Mouse (Mus musculus): ENCODE measurements around the gene Ssr3. TPM values are rescaled to one million over a fixed set of nuclear protein-coding genes. Genes with fewer than 3 reads are reported as not detected.

Ssr3 gene
- total and polyA plus RNA-seq, 3 experiments, result 64.8 to 120 (median 111) TPM

GRCm38 (mm10) chr3:65358841-65359240 is 33.6 kb downstream of the Ssr3 start:
- no peak for TF ChIP-seq EP300 (IDR thresholded peaks at IDR 0.05; ENCODE audit: insufficient read depth, low read depth, low read length)
- TF ChIP-seq CTCF (IDR thresholded peaks at IDR 0.05), result no peak
- TF ChIP-seq POLR2A (IDR thresholded peaks at IDR 0.05; ENCODE audit: insufficient read depth, low read depth, low read length), result no peak
- no peak for DNase-seq
- Histone ChIP-seq H3K79me2 (replicated peaks; ENCODE audit: control insufficient read depth, insufficient read depth, low read length) (no peaks in the 10 kb centered on the region), H3K36me3 (ENCODE audit: control insufficient read depth, insufficient read depth, low read length) (no peaks in the 10 kb centered on the region), H3K4me3 (no peak overlapping the region), H3K9ac (ENCODE audit: low read depth, low read length) (no peak overlapping the region), H3K27me3 (ENCODE audit: control insufficient read depth, insufficient read depth, low read length) (no peaks in the 10 kb centered on the region), H3K4me1 (ENCODE audit: control insufficient read depth, insufficient read depth, low read length) (peaks cover 6% of the 10 kb centered on the region), H3K27ac (no peak overlapping the region)
- 95% methylated on average over 2 of the region's 2 CpGs for whole genome bisulfite sequencing
- intact Hi-C loops (cut with DNase I), result no loop called here

- no peak overlapping the region for H3K9ac ChIP-seq (ENCODE audit: low read depth, low read length)
- TF ChIP-seq CTCF (IDR thresholded peaks at IDR 0.05) (no peak), EP300 (IDR thresholded peaks at IDR 0.05; ENCODE audit: insufficient read depth, low read depth, low read length) (no peak), POLR2A (IDR thresholded peaks at IDR 0.05; ENCODE audit: insufficient read depth, low read depth, low read length) (no peak)
These were observed 34.1 kb downstream of the Ssr3 start for GRCm38 (mm10) chr3:65358275-65358674.

GRCm38 (mm10) chr3:65355479-65355878 is 36.9 kb downstream of the Ssr3 start:
- intact Hi-C loops (cut with DNase I), result no loop called here
- 44% methylated on average over 6 of the region's 6 CpGs for WGBS
- no peak overlapping the region for H3K9ac ChIP-seq (ENCODE audit: low read depth, low read length)
- no peak overlapping the region for H3K4me3 ChIP-seq
- peaks cover 1% of the 10 kb centered on the region; the same call in 1 of the 2 replicates for H3K4me1 ChIP-seq (ENCODE audit: control insufficient read depth, insufficient read depth, low read length)
- no peaks in the 10 kb centered on the region for H3K79me2 ChIP-seq (replicated peaks; ENCODE audit: control insufficient read depth, insufficient read depth, low read length)
- TF ChIP-seq EP300 (IDR thresholded peaks at IDR 0.05; ENCODE audit: insufficient read depth, low read depth, low read length), result no peak
- no peak for TF ChIP-seq CTCF (IDR thresholded peaks at IDR 0.05)
- no peak for TF ChIP-seq POLR2A (IDR thresholded peaks at IDR 0.05; ENCODE audit: insufficient read depth, low read depth, low read length)
- H3K27me3 ChIP-seq (ENCODE audit: control insufficient read depth, insufficient read depth, low read length), result no peaks in the 10 kb centered on the region
- H3K36me3 ChIP-seq (ENCODE audit: control insufficient read depth, insufficient read depth, low read length), result no peaks in the 10 kb centered on the region
- H3K27ac ChIP-seq, result no peak overlapping the region
- DNase-seq, result no peak

More at GRCm38 (mm10) chr3:65358275-65358674, 34.1 kb downstream of the Ssr3 start:
- no peak for DNase-seq
- no peaks in the 10 kb centered on the region for H3K36me3 ChIP-seq (ENCODE audit: control insufficient read depth, insufficient read depth, low read length)
- intact Hi-C loops (cut with DNase I), result no loop called here
- no peak overlapping the region for H3K27ac ChIP-seq
- WGBS, result 67% methylated on average over 2 of the region's 2 CpGs
- H3K79me2 ChIP-seq (replicated peaks; ENCODE audit: control insufficient read depth, insufficient read depth, low read length), result no peaks in the 10 kb centered on the region
- no peak overlapping the region for H3K4me3 ChIP-seq
- H3K27me3 ChIP-seq (ENCODE audit: control insufficient read depth, insufficient read depth, low read length), result no peaks in the 10 kb centered on the region
- H3K4me1 ChIP-seq (ENCODE audit: control insufficient read depth, insufficient read depth, low read length), result peaks cover 6% of the 10 kb centered on the region

- Histone ChIP-seq H3K27me3 (ENCODE audit: control insufficient read depth, insufficient read depth, low read length) (no peaks in the 10 kb centered on the region), H3K4me1 (ENCODE audit: control insufficient read depth, insufficient read depth, low read length) (no peaks in the 10 kb centered on the region; the same call in 1 of the 2 replicates), H3K36me3 (ENCODE audit: control insufficient read depth, insufficient read depth, low read length) (no peaks in the 10 kb centered on the region), H3K9ac (ENCODE audit: low read depth, low read length) (no peak overlapping the region), H3K27ac (no peak overlapping the region), H3K4me3 (no peak overlapping the region), H3K79me2 (replicated peaks; ENCODE audit: control insufficient read depth, insufficient read depth, low read length) (no peaks in the 10 kb centered on the region)
- TF ChIP-seq CTCF (IDR thresholded peaks at IDR 0.05), result no peak
- no peak for TF ChIP-seq EP300 (IDR thresholded peaks at IDR 0.05; ENCODE audit: insufficient read depth, low read depth, low read length)
- TF ChIP-seq POLR2A (IDR thresholded peaks at IDR 0.05; ENCODE audit: insufficient read depth, low read depth, low read length), result no peak
- no peak for DNase-seq
- intact Hi-C loops (cut with DNase I), result loop anchor here (5.0 kb wide), 2 partner anchors 36 to 371 kb away; no protein-coding TSS in a partner anchor
- WGBS, result 65% methylated on average over 10 of the region's 10 CpGs
These were observed 39.0 kb downstream of the Ssr3 start for GRCm38 (mm10) chr3:65353263-65354037.

GRCm38 (mm10) chr3:65352278-65353127 is 39.9 kb downstream of the Ssr3 start:
- H3K79me2 ChIP-seq (replicated peaks; ENCODE audit: control insufficient read depth, insufficient read depth, low read length), result no peaks in the 10 kb centered on the region
- no peak for DNase-seq
- H3K27ac ChIP-seq, result no peak overlapping the region
- H3K27me3 ChIP-seq (ENCODE audit: control insufficient read depth, insufficient read depth, low read length), result no peaks in the 10 kb centered on the region
- intact Hi-C loops (cut with DNase I), result loop anchor here (5.0 kb wide), 2 partner anchors 35 to 370 kb away; no protein-coding TSS in a partner anchor
- no peak overlapping the region for H3K4me3 ChIP-seq
- no peaks in the 10 kb centered on the region; the same call in 1 of the 2 replicates for H3K4me1 ChIP-seq (ENCODE audit: control insufficient read depth, insufficient read depth, low read length)
- H3K36me3 ChIP-seq (ENCODE audit: control insufficient read depth, insufficient read depth, low read length), result no peaks in the 10 kb centered on the region
- WGBS, result 36% methylated on average over 4 of the region's 4 CpGs
- TF ChIP-seq CTCF (IDR thresholded peaks at IDR 0.05), result peak; percentile 82
- no peak for TF ChIP-seq POLR2A (IDR thresholded peaks at IDR 0.05; ENCODE audit: insufficient read depth, low read depth, low read length)
- no peak for TF ChIP-seq EP300 (IDR thresholded peaks at IDR 0.05; ENCODE audit: insufficient read depth, low read depth, low read length)
- no peak overlapping the region for H3K9ac ChIP-seq (ENCODE audit: low read depth, low read length)
